Mouse (Mus musculus) lung, postnatal 0 days (tissue): ENCODE measurements around the gene Ckap2l.

Source experiments
- CTCF ChIP-seq: IDR thresholded peaks from 2 replicates; pipeline ENCODE4 v1.5.1; 2016; ENCODE audit warnings: antibody characterized with exemption, mild to moderate bottlenecking
- EP300 ChIP-seq: IDR thresholded peaks from 2 replicates; pipeline ENCODE4 v1.6.1; 2016; ENCODE audit warnings: antibody characterized with exemption, mild to moderate bottlenecking, control low read depth

GRCm38 (mm10) chr2:129229316-129229715 lies 67.7 kb downstream of the Ckap2l start:
- TF ChIP-seq EP300 (no peak), CTCF (no peak)
